Mouse (Mus musculus) heart, adult 2 months (tissue): ENCODE data around the gene Odc1.

Experiments
- CTCF ChIP-seq: fragments of 200-600 bp; IDR thresholded peaks from 2 replicates; pipeline ENCODE4 v1.8.1; 2022; ENCODE audit warnings: antibody characterized with exemption, mild to moderate bottlenecking, moderate library complexity
- EP300 ChIP-seq: fragments of 200-500 bp; IDR thresholded peaks from 2 replicates; pipeline ENCODE4 v1.6.1; 2011; ENCODE audit warnings: low read depth, low read length, control low read depth; ENCODE audit not compliant: insufficient read depth
- POLR2A ChIP-seq: fragments of 200-500 bp; IDR thresholded peaks from 2 replicates; pipeline ENCODE4 v1.6.1; 2011; ENCODE audit warnings: mild to moderate bottlenecking, low read depth, low read length, control low read depth; ENCODE audit not compliant: insufficient read depth

DNA sequence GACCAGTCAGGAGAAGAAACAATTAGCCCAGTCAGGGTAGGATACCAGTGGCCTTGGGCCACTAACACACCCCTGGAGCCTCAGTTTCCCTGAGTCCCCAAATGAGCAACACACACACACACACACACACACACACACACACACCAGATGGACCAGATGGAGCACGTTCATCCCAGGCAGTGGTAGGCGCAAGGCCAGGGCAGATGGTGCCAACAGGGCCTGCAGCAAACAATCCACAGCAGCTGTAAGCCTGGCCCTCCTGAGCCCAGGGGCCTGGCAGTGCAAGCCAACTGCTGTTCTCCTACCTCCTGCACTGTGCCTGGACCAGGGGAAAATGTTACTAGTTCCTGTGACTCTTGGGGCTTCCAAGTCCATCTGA, 13.4 kb downstream of the Odc1 start:
- TF ChIP-seq EP300, result no peak
- no peak for TF ChIP-seq POLR2A
- TF ChIP-seq CTCF, result no peak
